Mouse (Mus musculus): ENCODE data around the gene 1700025G04Rik. TPM values are rescaled to one million over a fixed set of nuclear protein-coding genes. Genes with fewer than 3 reads are reported as not detected.

Gene 1700025G04Rik
- polyA plus RNA-seq, 1 experiment from 2014 or later, result 8.7 TPM

GRCm38 (mm10) chr1:151964811-151965210 is 125.1 kb downstream of the 1700025G04Rik start:
- H3K27me3 ChIP-seq (replicated peaks; ENCODE audit: control insufficient read depth, insufficient read depth, low read length), result no peaks in the 10 kb centered on the region
- H3K4me3 ChIP-seq (ENCODE audit: low read depth, low read length), result no peak overlapping the region
- H3K9ac ChIP-seq (ENCODE audit: low read depth, low read length), result no peak overlapping the region
- H3K27ac ChIP-seq (ENCODE audit: low read depth, low read length), result no peak overlapping the region
- no peaks in the 10 kb centered on the region for H3K36me3 ChIP-seq (ENCODE audit: control insufficient read depth, insufficient read depth, low read length)
- WGBS, result 87% methylated on average over 2 of the region's 2 CpGs
- DNase-seq (ENCODE audit: low spot score), result no peak
- no peak for ATAC-seq (replicated peaks; ENCODE audit: low FRiP score)
- H3K4me2 ChIP-seq, result no peak overlapping the region
- H3K4me1 ChIP-seq (replicated peaks; ENCODE audit: control insufficient read depth, insufficient read depth, low read length), result no peaks in the 10 kb centered on the region
- H3K9me3 ChIP-seq (ENCODE audit: control insufficient read depth, low read length), result no peaks in the 10 kb centered on the region

GRCm38 (mm10) chr1:151963248-151963647 is 126.7 kb downstream of the 1700025G04Rik start:
- H3K9ac ChIP-seq (ENCODE audit: low read depth, low read length), result no peak overlapping the region
- WGBS, result 77% methylated on average over 7 of the region's 7 CpGs
- no peaks in the 10 kb centered on the region for H3K27me3 ChIP-seq (replicated peaks; ENCODE audit: control insufficient read depth, insufficient read depth, low read length)
- H3K36me3 ChIP-seq (ENCODE audit: control insufficient read depth, insufficient read depth, low read length), result no peaks in the 10 kb centered on the region
- H3K27ac ChIP-seq (ENCODE audit: low read depth, low read length), result no peak overlapping the region
- ATAC-seq (replicated peaks; ENCODE audit: low FRiP score), result no peak
- H3K4me2 ChIP-seq, result no peak overlapping the region
- no peaks in the 10 kb centered on the region for H3K9me3 ChIP-seq (ENCODE audit: control insufficient read depth, low read length)
- H3K4me1 ChIP-seq (replicated peaks; ENCODE audit: control insufficient read depth, insufficient read depth, low read length), result no peaks in the 10 kb centered on the region
- no peak for DNase-seq (ENCODE audit: low spot score)
- H3K4me3 ChIP-seq (ENCODE audit: low read depth, low read length), result no peak overlapping the region

GRCm38 (mm10) chr1:151962078-151962477 is 127.8 kb downstream of the 1700025G04Rik start:
- Histone ChIP-seq H3K9me3 (ENCODE audit: control insufficient read depth, low read length) (no peaks in the 10 kb centered on the region), H3K9ac (ENCODE audit: low read depth, low read length) (no peak overlapping the region), H3K4me1 (replicated peaks; ENCODE audit: control insufficient read depth, insufficient read depth, low read length) (no peaks in the 10 kb centered on the region), H3K4me2 (no peak overlapping the region), H3K27me3 (replicated peaks; ENCODE audit: control insufficient read depth, insufficient read depth, low read length) (no peaks in the 10 kb centered on the region), H3K36me3 (ENCODE audit: control insufficient read depth, insufficient read depth, low read length) (no peaks in the 10 kb centered on the region), H3K27ac (ENCODE audit: low read depth, low read length) (no peak overlapping the region), H3K4me3 (ENCODE audit: low read depth, low read length) (no peak overlapping the region)
- no peak for ATAC-seq (replicated peaks; ENCODE audit: low FRiP score)
- 72% methylated on average over 6 of the region's 6 CpGs for WGBS
- no peak for DNase-seq (ENCODE audit: low spot score)

GRCm38 (mm10) chr1:151961204-151961603 is 128.7 kb downstream of the 1700025G04Rik start:
- Histone ChIP-seq H3K9me3 (ENCODE audit: control insufficient read depth, low read length) (no peaks in the 10 kb centered on the region), H3K9ac (ENCODE audit: low read depth, low read length) (no peak overlapping the region), H3K36me3 (ENCODE audit: control insufficient read depth, insufficient read depth, low read length) (no peaks in the 10 kb centered on the region), H3K4me1 (replicated peaks; ENCODE audit: control insufficient read depth, insufficient read depth, low read length) (no peaks in the 10 kb centered on the region), H3K27me3 (replicated peaks; ENCODE audit: control insufficient read depth, insufficient read depth, low read length) (no peaks in the 10 kb centered on the region), H3K27ac (ENCODE audit: low read depth, low read length) (no peak overlapping the region), H3K4me3 (ENCODE audit: low read depth, low read length) (no peak overlapping the region), H3K4me2 (no peak overlapping the region)
- ATAC-seq (replicated peaks; ENCODE audit: low FRiP score) (no peak), DNase-seq (ENCODE audit: low spot score) (no peak)
- 84% methylated on average over 10 of the region's 10 CpGs for WGBS

GRCm38 (mm10) chr1:151959010-151959409 is 130.9 kb downstream of the 1700025G04Rik start:
- Histone ChIP-seq H3K27ac (ENCODE audit: low read depth, low read length) (no peak overlapping the region), H3K4me1 (replicated peaks; ENCODE audit: control insufficient read depth, insufficient read depth, low read length) (no peaks in the 10 kb centered on the region), H3K9ac (ENCODE audit: low read depth, low read length) (no peak overlapping the region), H3K9me3 (ENCODE audit: control insufficient read depth, low read length) (no peaks in the 10 kb centered on the region), H3K27me3 (replicated peaks; ENCODE audit: control insufficient read depth, insufficient read depth, low read length) (no peaks in the 10 kb centered on the region), H3K36me3 (ENCODE audit: control insufficient read depth, insufficient read depth, low read length) (no peaks in the 10 kb centered on the region), H3K4me2 (no peak overlapping the region), H3K4me3 (ENCODE audit: low read depth, low read length) (no peak overlapping the region)
- ATAC-seq (replicated peaks; ENCODE audit: low FRiP score), result no peak
- WGBS, result 77% methylated on average over 3 of the region's 3 CpGs
- DNase-seq (ENCODE audit: low spot score), result no peak

GRCm38 (mm10) chr1:151958442-151958841 is 131.5 kb downstream of the 1700025G04Rik start:
- ATAC-seq (replicated peaks; ENCODE audit: low FRiP score) (no peak), DNase-seq (ENCODE audit: low spot score) (no peak)
- H3K36me3 ChIP-seq (ENCODE audit: control insufficient read depth, insufficient read depth, low read length), result no peaks in the 10 kb centered on the region
- H3K4me2 ChIP-seq, result no peak overlapping the region
- H3K4me3 ChIP-seq (ENCODE audit: low read depth, low read length), result no peak overlapping the region
- 65% methylated on average over 3 of the region's 3 CpGs for WGBS
- no peak overlapping the region for H3K9ac ChIP-seq (ENCODE audit: low read depth, low read length)
- no peak overlapping the region for H3K27ac ChIP-seq (ENCODE audit: low read depth, low read length)
- H3K9me3 ChIP-seq (ENCODE audit: control insufficient read depth, low read length), result no peaks in the 10 kb centered on the region
- no peaks in the 10 kb centered on the region for H3K27me3 ChIP-seq (replicated peaks; ENCODE audit: control insufficient read depth, insufficient read depth, low read length)
- no peaks in the 10 kb centered on the region for H3K4me1 ChIP-seq (replicated peaks; ENCODE audit: control insufficient read depth, insufficient read depth, low read length)

- Histone ChIP-seq H3K4me1 (replicated peaks; ENCODE audit: control insufficient read depth, insufficient read depth, low read length) (no peaks in the 10 kb centered on the region), H3K4me2 (no peak overlapping the region), H3K27me3 (replicated peaks; ENCODE audit: control insufficient read depth, insufficient read depth, low read length) (no peaks in the 10 kb centered on the region), H3K36me3 (ENCODE audit: control insufficient read depth, insufficient read depth, low read length) (no peaks in the 10 kb centered on the region), H3K9ac (ENCODE audit: low read depth, low read length) (no peak overlapping the region), H3K9me3 (ENCODE audit: control insufficient read depth, low read length) (no peaks in the 10 kb centered on the region), H3K27ac (ENCODE audit: low read depth, low read length) (no peak overlapping the region), H3K4me3 (ENCODE audit: low read depth, low read length) (no peak overlapping the region)
- ATAC-seq (replicated peaks; ENCODE audit: low FRiP score), result no peak
- no peak for DNase-seq (ENCODE audit: low spot score)
- WGBS, result 71% methylated on average over 7 of the region's 7 CpGs
These were observed 132.3 kb downstream of the 1700025G04Rik start for GRCm38 (mm10) chr1:151957669-151958068.

- no peaks in the 10 kb centered on the region for H3K4me1 ChIP-seq (replicated peaks; ENCODE audit: control insufficient read depth, insufficient read depth, low read length)
- WGBS, result 57% methylated on average over 5 of the region's 5 CpGs
- H3K9me3 ChIP-seq (ENCODE audit: control insufficient read depth, low read length), result no peaks in the 10 kb centered on the region
- no peak overlapping the region for H3K9ac ChIP-seq (ENCODE audit: low read depth, low read length)
- no peaks in the 10 kb centered on the region for H3K36me3 ChIP-seq (ENCODE audit: control insufficient read depth, insufficient read depth, low read length)
- no peak overlapping the region for H3K4me2 ChIP-seq
- H3K4me3 ChIP-seq (ENCODE audit: low read depth, low read length), result no peak overlapping the region
- no peaks in the 10 kb centered on the region for H3K27me3 ChIP-seq (replicated peaks; ENCODE audit: control insufficient read depth, insufficient read depth, low read length)
- no peak overlapping the region for H3K27ac ChIP-seq (ENCODE audit: low read depth, low read length)
- DNase-seq (ENCODE audit: low spot score) (no peak), ATAC-seq (replicated peaks; ENCODE audit: low FRiP score) (no peak)
These were observed 134.1 kb downstream of the 1700025G04Rik start for GRCm38 (mm10) chr1:151955866-151956265.

- H3K9ac ChIP-seq (ENCODE audit: low read depth, low read length), result no peak overlapping the region
- ATAC-seq (replicated peaks; ENCODE audit: low FRiP score), result peak; percentile 29; the same call in 1 of the 2 replicates
- 35% methylated on average over 6 of the region's 7 CpGs for WGBS
- H3K36me3 ChIP-seq (ENCODE audit: control insufficient read depth, insufficient read depth, low read length), result no peaks in the 10 kb centered on the region
- no peak overlapping the region for H3K27ac ChIP-seq (ENCODE audit: low read depth, low read length)
- no peaks in the 10 kb centered on the region for H3K4me1 ChIP-seq (replicated peaks; ENCODE audit: control insufficient read depth, insufficient read depth, low read length)
- no peaks in the 10 kb centered on the region for H3K27me3 ChIP-seq (replicated peaks; ENCODE audit: control insufficient read depth, insufficient read depth, low read length)
- no peak overlapping the region for H3K4me3 ChIP-seq (ENCODE audit: low read depth, low read length)
- no peaks in the 10 kb centered on the region for H3K9me3 ChIP-seq (ENCODE audit: control insufficient read depth, low read length)
- no peak overlapping the region for H3K4me2 ChIP-seq
- no peak for DNase-seq (ENCODE audit: low spot score)
These were observed 136.4 kb downstream of the 1700025G04Rik start for GRCm38 (mm10) chr1:151953563-151953962.

All from liver, embryonic 11.5 days (tissue).